Mouse (Mus musculus) hindbrain, postnatal 0 days (tissue): ENCODE measurements at regions not wholly inside any gene's neighbourhood (a gene's known extent, or its start where the extent isn't known, plus 50 kb on each side); places are given as distances from the start of the nearest gene placed in this dataset.

Source experiments
- ATAC-seq: fragments of 200-750 bp; cut with Nextera tagmentation; 2 replicates; pipeline ENCODE4 v1.8.0; 2017; ENCODE audit warnings: mild to moderate bottlenecking, moderate TSS enrichment, moderate library complexity
- DNase-seq: peaks from one replicate; pipeline ENCODE4 v3.0.0-alpha.2; 2015; ENCODE audit warnings: low spot score
- H3K27ac ChIP-seq: fragments of 300-500 bp; sonication (generic); 2 replicates; pipeline ENCODE4 v1.5.1; 2014; ENCODE audit warnings: mild to moderate bottlenecking
- H3K27me3 ChIP-seq: fragments of 300-500 bp; sonication (generic); 2 replicates; pipeline ENCODE4 v1.6.1; 2014; ENCODE audit warnings: low read length, mixed read lengths; ENCODE audit not compliant: insufficient read depth
- H3K36me3 ChIP-seq: fragments of 300-500 bp; sonication (generic); 2 replicates; pipeline ENCODE4 v1.6.1; 2014; ENCODE audit warnings: low read length, mixed read lengths; ENCODE audit not compliant: insufficient read depth
- H3K4me1 ChIP-seq: fragments of 300-500 bp; sonication (generic); 2 replicates; pipeline ENCODE4 v1.6.1; 2014; ENCODE audit warnings: antibody characterized with exemption, low read length, mixed read lengths; ENCODE audit not compliant: insufficient read depth
- H3K4me2 ChIP-seq: fragments of 300-500 bp; sonication (generic); 2 replicates; pipeline ENCODE4 v1.6.1; 2014; ENCODE audit warnings: low read depth, mild to moderate bottlenecking, low read length, moderate library complexity, mixed read lengths
- H3K4me3 ChIP-seq: fragments of 300-500 bp; sonication (generic); 2 replicates; pipeline ENCODE4 v1.5.1; 2014; ENCODE audit warnings: low read length
- H3K9ac ChIP-seq: fragments of 300-500 bp; sonication (generic); replicated peaks from 2 replicates; pipeline ENCODE4 v1.6.1; 2014; ENCODE audit warnings: mild to moderate bottlenecking, low read length, moderate library complexity, mixed read lengths
- H3K9me3 ChIP-seq: fragments of 300-500 bp; sonication (generic); 2 replicates; pipeline ENCODE4 v1.6.1; 2016; ENCODE audit warnings: low read length, mixed read lengths
- CTCF ChIP-seq: IDR thresholded peaks from 2 replicates; pipeline ENCODE4 v1.5.1; 2016; ENCODE audit warnings: antibody characterized with exemption, control low read depth, low read depth
- WGBS: fragments of 180-500 bp; shearing (Covaris S2); extraction: QIAGEN DNeasy Blood & Tissue Kit; methylation state at CpG from one replicate; pipeline ENCODE4 v1.1.7; 2014; 5-methylcytosine and 5-hydroxymethylcytosine counted together

GRCm38 (mm10) chr11:10337781-10338180, 776.2 kb upstream of the Vwc2 start:
- no peak for ATAC-seq

GRCm38 (mm10) chr11:10372340-10372739, 741.7 kb upstream of the Vwc2 start:
- H3K27ac ChIP-seq, result no peak overlapping the region
- no peaks in the 10 kb centered on the region for H3K4me1 ChIP-seq
- no peak overlapping the region for H3K4me3 ChIP-seq
- no peaks in the 10 kb centered on the region for H3K9me3 ChIP-seq
- DNase-seq (no peak), ATAC-seq (no peak)
- TF ChIP-seq CTCF, result no peak
- no peaks in the 10 kb centered on the region for H3K27me3 ChIP-seq
- H3K4me2 ChIP-seq, result no peak overlapping the region
- no peaks in the 10 kb centered on the region for H3K36me3 ChIP-seq
- H3K9ac ChIP-seq, result no peak overlapping the region

More at GRCm38 (mm10) chr11:10337781-10338180, 776.2 kb upstream of the Vwc2 start:
- Histone ChIP-seq H3K9ac (no peak overlapping the region), H3K36me3 (no peaks in the 10 kb centered on the region), H3K27me3 (no peaks in the 10 kb centered on the region), H3K9me3 (no peaks in the 10 kb centered on the region), H3K4me2 (no peak overlapping the region), H3K4me3 (no peak overlapping the region), H3K27ac (no peak overlapping the region), H3K4me1 (no peaks in the 10 kb centered on the region)
- no peak for DNase-seq
- TF ChIP-seq CTCF, result no peak
- WGBS, result 16% methylated on average over 2 of the region's 2 CpGs
